Mouse (Mus musculus) liver, embryonic 14.5 days (tissue): ENCODE measurements around the gene Zbtb1.

Experiments used
- CTCF ChIP-seq: IDR thresholded peaks from 2 replicates; pipeline ENCODE4 v1.5.1; 2016; ENCODE audit warnings: antibody characterized with exemption, low read depth, control low read depth
- EP300 ChIP-seq: IDR thresholded peaks from 2 replicates; pipeline ENCODE4 v1.6.1; 2016; ENCODE audit warnings: antibody characterized with exemption, low read depth

DNA sequence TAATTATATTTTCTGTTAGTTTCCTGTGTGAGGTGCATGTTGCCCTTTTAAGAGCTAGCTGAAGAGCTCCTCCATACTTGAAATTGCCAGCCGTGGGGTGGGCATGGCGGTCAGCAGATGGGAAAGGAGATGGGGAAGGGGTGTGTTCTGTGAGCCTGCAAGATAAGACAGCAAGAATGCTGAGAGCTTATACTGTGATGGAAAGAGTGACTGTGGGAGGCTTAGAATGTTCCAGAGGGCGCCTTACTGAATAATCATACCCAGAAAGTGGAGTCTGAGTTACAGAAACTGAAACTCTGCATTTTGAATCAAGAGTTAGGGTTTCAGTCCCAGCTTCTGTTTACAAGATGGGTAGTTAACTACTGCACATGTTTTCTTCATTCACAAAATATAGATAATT, 5.4 kb downstream of the Zbtb1 start:
- TF ChIP-seq CTCF (no peak), EP300 (peak; percentile 83)
